Mouse (Mus musculus) liver, embryonic 14.5 days (tissue): ENCODE results near the gene Rsph1.

ENCODE experiments used
- CTCF ChIP-seq: IDR thresholded peaks from 2 replicates; pipeline ENCODE4 v1.5.1; 2016; ENCODE audit warnings: antibody characterized with exemption, low read depth, control low read depth
- EP300 ChIP-seq: IDR thresholded peaks from 2 replicates; pipeline ENCODE4 v1.6.1; 2016; ENCODE audit warnings: antibody characterized with exemption, low read depth

GRCm38 (mm10) chr17:31317521-31318272, 40.5 kb upstream of the Rsph1 start:
- TF ChIP-seq CTCF = peak; percentile 48
- TF ChIP-seq EP300 = no peak
